Mouse (Mus musculus) heart, postnatal 0 days (tissue): ENCODE data around the gene Tmem220. TPM values are rescaled to one million over a fixed set of nuclear protein-coding genes. Genes with fewer than 3 reads are reported as not detected.
A peak's percentile ranks its signal among the peaks of the same experiment; 100 is the strongest.

ENCODE experiments used
- ATAC-seq: fragments of 200-750 bp; cut with Nextera tagmentation; 2 replicates; pipeline ENCODE4 v1.8.0; 2017; ENCODE audit warnings: low read depth, moderate number of reproducible peaks, moderate library complexity; ENCODE audit not compliant: insufficient read depth
- DNase-seq: peaks from one replicate; pipeline ENCODE4 v3.0.0-alpha.2; 2016; ENCODE audit warnings: low spot score
- H3K27ac ChIP-seq: fragments of 300-500 bp; sonication (generic); 2 replicates; pipeline ENCODE4 v1.5.1; 2014; ENCODE audit warnings: low read depth, mild to moderate bottlenecking
- H3K27me3 ChIP-seq: fragments of 300-500 bp; sonication (generic); 2 replicates; pipeline ENCODE4 v1.6.1; 2014; ENCODE audit warnings: low read length, mixed read lengths; ENCODE audit not compliant: control insufficient read depth, insufficient read depth
- H3K36me3 ChIP-seq: fragments of 300-500 bp; sonication (generic); replicated peaks from 2 replicates; pipeline ENCODE4 v1.6.1; 2014; ENCODE audit warnings: low read length, mixed read lengths; ENCODE audit not compliant: control insufficient read depth, insufficient read depth
- H3K4me1 ChIP-seq: fragments of 300-500 bp; sonication (generic); 2 replicates; pipeline ENCODE4 v1.6.1; 2014; ENCODE audit warnings: antibody characterized with exemption; ENCODE audit not compliant: control insufficient read depth, insufficient read depth
- H3K4me2 ChIP-seq: fragments of 300-500 bp; sonication (generic); 2 replicates; pipeline ENCODE4 v1.6.1; 2014; ENCODE audit warnings: low read depth, mild to moderate bottlenecking, low read length, moderate library complexity
- H3K4me3 ChIP-seq: fragments of 300-500 bp; sonication (generic); 2 replicates; pipeline ENCODE4 v1.5.1; 2014; ENCODE audit warnings: low read depth, low read length
- H3K9ac ChIP-seq: fragments of 300-500 bp; sonication (generic); replicated peaks from 2 replicates; pipeline ENCODE4 v1.6.1; 2014; ENCODE audit warnings: low read depth, low read length, mixed read lengths
- H3K9me3 ChIP-seq: fragments of 300-500 bp; sonication (generic); replicated peaks from 2 replicates; pipeline ENCODE4 v1.6.1; 2016; ENCODE audit warnings: low read length; ENCODE audit not compliant: control insufficient read depth
- CTCF ChIP-seq: IDR thresholded peaks from 2 replicates; pipeline ENCODE4 v1.5.1; 2016; ENCODE audit warnings: antibody characterized with exemption, control low read depth, low read depth
- EP300 ChIP-seq: IDR thresholded peaks from 2 replicates; pipeline ENCODE4 v1.6.1; 2016; ENCODE audit warnings: antibody characterized with exemption, low read depth
- WGBS: fragments of 180-500 bp; shearing (Covaris S2); extraction: QIAGEN DNeasy Blood & Tissue Kit; methylation state at CpG from one replicate; pipeline ENCODE4 v1.1.7; 2014; 5-methylcytosine and 5-hydroxymethylcytosine counted together
- polyA plus RNA-seq: library from polyadenylated mRNA; unstranded; fragments of >200 nt; fragmentation: Nextera tagmentation; extraction: Ambion mirVana; gene quantifications from 2 replicates; pipeline ENCODE4 v1.2.1, GENCODE M21; 2015
- total RNA-seq: library from RNA; depleted of rRNA; stranded (reverse); fragments of >200 nt; gene quantifications from 2 replicates; pipeline ENCODE4 v1.2.3, GENCODE M21; 2014; ENCODE audit warnings: low replicate concordance

The Tmem220 gene
- total and polyA plus RNA-seq, 2 experiments from 2014 or later: 1.7 TPM; not detected in 1

- Histone ChIP-seq H3K4me2 (peak overlapping the region; percentile 20; the same call in 1 of the 2 replicates), H3K4me3 (no peak overlapping the region), H3K36me3 (no peaks in the 10 kb centered on the region), H3K9me3 (no peaks in the 10 kb centered on the region), H3K27me3 (no peaks in the 10 kb centered on the region), H3K9ac (no peak overlapping the region), H3K27ac (peak overlapping the region; percentile 66), H3K4me1 (peaks cover 11% of the 10 kb centered on the region)
- TF ChIP-seq EP300 (no peak), CTCF (no peak)
- ATAC-seq: peak; percentile 89
- 45% methylated on average over 14 of the region's 14 CpGs for WGBS
- peak; percentile 67 for DNase-seq
These were observed 26.2 kb upstream of the Tmem220 start for GRCm38 (mm10) chr11:66998467-66999403.

- WGBS: 75% methylated on average over 4 of the region's 4 CpGs
These were observed 24.3 kb upstream of the Tmem220 start for GRCm38 (mm10) chr11:67000671-67001070.

GRCm38 (mm10) chr11:67001717-67002116, 23.2 kb upstream of the Tmem220 start:
- 87% methylated on average over 1 of the region's 1 CpGs for WGBS
- H3K4me2 ChIP-seq: no peak overlapping the region
- TF ChIP-seq EP300 (no peak), CTCF (no peak)
- H3K9me3 ChIP-seq: no peaks in the 10 kb centered on the region
- no peaks in the 10 kb centered on the region for H3K36me3 ChIP-seq
- H3K27ac ChIP-seq: no peak overlapping the region
- ATAC-seq (no peak), DNase-seq (no peak)
- no peak overlapping the region for H3K9ac ChIP-seq
- H3K27me3 ChIP-seq: no peaks in the 10 kb centered on the region
- H3K4me3 ChIP-seq: no peak overlapping the region
- peaks cover 11% of the 10 kb centered on the region for H3K4me1 ChIP-seq

More at GRCm38 (mm10) chr11:67000671-67001070, 24.3 kb upstream of the Tmem220 start:
- no peak overlapping the region for H3K4me2 ChIP-seq
- no peaks in the 10 kb centered on the region for H3K27me3 ChIP-seq
- H3K9ac ChIP-seq: no peak overlapping the region
- H3K4me1 ChIP-seq: peaks cover 11% of the 10 kb centered on the region
- ATAC-seq: no peak
- H3K27ac ChIP-seq: no peak overlapping the region
- no peaks in the 10 kb centered on the region for H3K36me3 ChIP-seq
- no peak overlapping the region for H3K4me3 ChIP-seq
- no peak for DNase-seq
- H3K9me3 ChIP-seq: no peaks in the 10 kb centered on the region
- no peak for TF ChIP-seq CTCF
- no peak for TF ChIP-seq EP300

- no peak overlapping the region for H3K4me2 ChIP-seq
- no peak overlapping the region for H3K4me3 ChIP-seq
- 38% methylated on average over 2 of the region's 2 CpGs for WGBS
- no peaks in the 10 kb centered on the region for H3K27me3 ChIP-seq
- H3K27ac ChIP-seq: no peak overlapping the region
- DNase-seq (no peak), ATAC-seq (no peak)
- H3K9ac ChIP-seq: no peak overlapping the region
- H3K9me3 ChIP-seq: no peaks in the 10 kb centered on the region
- H3K36me3 ChIP-seq: no peaks in the 10 kb centered on the region
- peaks cover 9% of the 10 kb centered on the region for H3K4me1 ChIP-seq
- TF ChIP-seq EP300: no peak
- TF ChIP-seq CTCF: no peak
These were observed 22.0 kb upstream of the Tmem220 start for GRCm38 (mm10) chr11:67002911-67003310.

DNA sequence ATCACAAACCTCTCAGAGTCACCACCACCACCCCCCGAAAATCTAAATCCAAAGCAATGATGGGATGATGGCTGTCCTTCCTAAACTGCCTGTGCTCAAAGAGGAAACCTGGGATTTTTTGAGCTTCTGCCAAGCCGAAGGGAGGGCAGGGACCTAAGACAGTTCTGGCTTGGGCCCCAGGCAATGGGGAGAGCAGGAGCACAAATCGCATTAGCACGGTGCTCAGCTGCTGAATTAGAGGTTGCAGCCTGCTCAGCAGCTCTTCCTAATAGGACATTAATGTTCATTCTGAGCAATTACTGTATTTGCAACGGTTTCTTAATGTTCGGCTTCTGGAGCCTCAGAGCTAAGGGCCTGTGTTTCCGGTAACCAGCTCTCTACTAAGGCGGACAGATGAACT, 17.0 kb upstream of the Tmem220 start:
- ATAC-seq (no peak), DNase-seq (no peak)
- Histone ChIP-seq H3K9ac (no peak overlapping the region; the same call in 1 of the 2 replicates), H3K27me3 (no peaks in the 10 kb centered on the region), H3K4me3 (no peak overlapping the region), H3K4me1 (0 out of 2 replicates have a peak, but pooled peaks cover 6% of the 10 kb centered on the region), H3K9me3 (no peaks in the 10 kb centered on the region), H3K4me2 (no peak overlapping the region), H3K27ac (no peak overlapping the region), H3K36me3 (no peaks in the 10 kb centered on the region)
- no peak for TF ChIP-seq EP300
- TF ChIP-seq CTCF: no peak
- 68% methylated on average over 8 of the region's 8 CpGs for WGBS
